Mouse (Mus musculus): ENCODE data around the gene Cd3g. TPM values are rescaled to one million over a fixed set of nuclear protein-coding genes. Genes with fewer than 3 reads are reported as not detected.
"Not testable (repeated sequence)": the region's sequence is repeated elsewhere in the genome, so short reads cannot be mapped to it uniquely, and the experiment has no call there.

Cd3g gene
- polyA plus RNA-seq, 1 experiment from 2014 or later: not detected

DNA sequence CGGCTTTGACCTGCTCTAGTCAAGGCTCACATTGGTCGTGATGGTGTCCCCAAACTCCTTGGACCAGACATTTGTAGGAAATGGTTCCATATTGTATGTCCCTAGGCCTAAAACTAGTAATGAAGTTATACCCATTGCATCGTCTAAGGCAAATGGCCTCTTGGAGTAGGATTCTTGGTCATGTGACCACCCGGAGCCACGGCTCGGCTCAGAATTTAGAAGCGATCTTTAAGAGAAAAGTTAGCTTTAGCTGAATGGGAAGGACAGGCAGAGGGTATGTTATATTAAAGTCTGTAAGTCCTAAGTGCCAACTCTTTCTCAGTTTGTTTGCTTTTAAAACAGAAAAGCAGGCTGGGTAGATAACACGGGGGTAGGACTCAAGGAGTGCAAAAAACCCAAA lies 1.9 kb upstream of the Cd3g start:
- no peak overlapping the region for H3K27ac ChIP-seq (ENCODE audit: low read depth, low read length)
- ATAC-seq (no peak), DNase-seq (ENCODE audit: low spot score) (no peak)
- H3K27me3 ChIP-seq (replicated peaks; ENCODE audit: control insufficient read depth, insufficient read depth, low read length): no peaks in the 10 kb centered on the region
- no peaks in the 10 kb centered on the region for H3K9me3 ChIP-seq (replicated peaks; ENCODE audit: control insufficient read depth, low read length)
- no peak overlapping the region for H3K9ac ChIP-seq (ENCODE audit: low read length)
- no peak overlapping the region for H3K4me3 ChIP-seq (ENCODE audit: low read depth, low read length)
- 92% methylated on average over 8 of the region's 8 CpGs for WGBS
- no peaks in the 10 kb centered on the region for H3K4me1 ChIP-seq (ENCODE audit: control insufficient read depth, insufficient read depth, low read length)
- no peak overlapping the region for H3K4me2 ChIP-seq (ENCODE audit: low read length)
- H3K36me3 ChIP-seq (ENCODE audit: control insufficient read depth, insufficient read depth, low read length): no peaks in the 10 kb centered on the region

GRCm38 (mm10) chr9:44981676-44982075 lies 1.4 kb upstream of the Cd3g start, which contains the start of gene Cd3d:
Gene Cd3d, plus strand, starts transcription at chr9:44981786.
- Histone ChIP-seq H3K36me3 (ENCODE audit: control insufficient read depth, insufficient read depth, low read length) (no peaks in the 10 kb centered on the region), H3K9me3 (replicated peaks; ENCODE audit: control insufficient read depth, low read length) (no peaks in the 10 kb centered on the region), H3K4me2 (ENCODE audit: low read length) (no peak within 1 kb of the TSS), H3K27me3 (replicated peaks; ENCODE audit: control insufficient read depth, insufficient read depth, low read length) (no peaks in the 10 kb centered on the region), H3K9ac (ENCODE audit: low read length) (no peak within 1 kb of the TSS), H3K4me3 (ENCODE audit: low read depth, low read length) (no peak within 1 kb of the TSS), H3K27ac (ENCODE audit: low read depth, low read length) (no peak within 1 kb of the TSS), H3K4me1 (ENCODE audit: control insufficient read depth, insufficient read depth, low read length) (no peaks in the 10 kb centered on the region)
- WGBS: 78% methylated on average over 4 of the region's 4 CpGs
- ATAC-seq (no peak), DNase-seq (ENCODE audit: low spot score) (no peak)

- no peak overlapping the region for H3K4me3 ChIP-seq (ENCODE audit: low read depth, low read length)
- no peaks in the 10 kb centered on the region for H3K36me3 ChIP-seq (ENCODE audit: control insufficient read depth, insufficient read depth, low read length)
- no peaks in the 10 kb centered on the region for H3K4me1 ChIP-seq (ENCODE audit: control insufficient read depth, insufficient read depth, low read length)
- DNase-seq (ENCODE audit: low spot score): no peak
- 85% methylated on average over 2 of the region's 2 CpGs for WGBS
- no peak overlapping the region for H3K27ac ChIP-seq (ENCODE audit: low read depth, low read length)
- no peaks in the 10 kb centered on the region for H3K27me3 ChIP-seq (replicated peaks; ENCODE audit: control insufficient read depth, insufficient read depth, low read length)
- no peaks in the 10 kb centered on the region for H3K9me3 ChIP-seq (replicated peaks; ENCODE audit: control insufficient read depth, low read length)
- no peak overlapping the region for H3K9ac ChIP-seq (ENCODE audit: low read length)
- no peak overlapping the region for H3K4me2 ChIP-seq (ENCODE audit: low read length)
- ATAC-seq: no peak
Measured at GRCm38 (mm10) chr9:44981104-44981503, 873 bp upstream of the Cd3g start.

- no peaks in the 10 kb centered on the region for H3K27me3 ChIP-seq (replicated peaks; ENCODE audit: control insufficient read depth, insufficient read depth, low read length)
- no peaks in the 10 kb centered on the region for H3K9me3 ChIP-seq (replicated peaks; ENCODE audit: control insufficient read depth, low read length)
- no peaks in the 10 kb centered on the region for H3K4me1 ChIP-seq (ENCODE audit: control insufficient read depth, insufficient read depth, low read length)
- 75% methylated on average over 7 of the region's 7 CpGs for WGBS
- no peak overlapping the region for H3K9ac ChIP-seq (ENCODE audit: low read length)
- H3K4me3 ChIP-seq (ENCODE audit: low read depth, low read length): no peak overlapping the region
- no peak for ATAC-seq
- H3K36me3 ChIP-seq (ENCODE audit: control insufficient read depth, insufficient read depth, low read length): no peaks in the 10 kb centered on the region
- no peak overlapping the region for H3K4me2 ChIP-seq (ENCODE audit: low read length)
- H3K27ac ChIP-seq (ENCODE audit: low read depth, low read length): no peak overlapping the region
- DNase-seq (ENCODE audit: low spot score): no peak
Measured at GRCm38 (mm10) chr9:44979806-44980205, 425 bp downstream of the Cd3g start.

GRCm38 (mm10) chr9:44977813-44978212 lies 2.4 kb downstream of the Cd3g start:
- no peak overlapping the region for H3K4me3 ChIP-seq (ENCODE audit: low read depth, low read length)
- no peaks in the 10 kb centered on the region for H3K27me3 ChIP-seq (replicated peaks; ENCODE audit: control insufficient read depth, insufficient read depth, low read length)
- 76% methylated on average over 6 of the region's 6 CpGs for WGBS
- no peaks in the 10 kb centered on the region for H3K36me3 ChIP-seq (ENCODE audit: control insufficient read depth, insufficient read depth, low read length)
- ATAC-seq (no peak), DNase-seq (ENCODE audit: low spot score) (no peak)
- H3K9me3 ChIP-seq (replicated peaks; ENCODE audit: control insufficient read depth, low read length): no peaks in the 10 kb centered on the region
- no peaks in the 10 kb centered on the region for H3K4me1 ChIP-seq (ENCODE audit: control insufficient read depth, insufficient read depth, low read length)
- H3K4me2 ChIP-seq (ENCODE audit: low read length): no peak overlapping the region
- H3K9ac ChIP-seq (ENCODE audit: low read length): no peak overlapping the region
- no peak overlapping the region for H3K27ac ChIP-seq (ENCODE audit: low read depth, low read length)

DNA sequence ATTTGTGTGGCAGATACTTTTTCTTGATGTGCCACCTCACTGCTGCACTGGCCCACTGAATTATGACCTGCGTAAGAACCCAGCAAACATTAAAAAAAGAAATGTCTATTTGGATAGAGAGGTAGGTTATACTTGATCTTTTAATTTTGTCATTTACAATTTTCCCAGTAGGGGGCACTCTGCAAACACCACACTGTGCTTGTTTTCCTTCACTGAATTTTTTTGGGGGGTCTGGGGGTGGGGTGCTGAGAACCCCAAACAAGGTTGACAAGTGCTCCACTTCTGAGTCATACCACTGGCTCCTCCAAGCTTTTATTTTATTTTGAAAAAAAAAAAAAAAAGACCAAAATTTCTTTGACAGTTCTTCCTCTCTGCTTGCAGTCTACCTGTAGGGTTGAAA lies 10.8 kb downstream of the Cd3g start:
- Histone ChIP-seq H3K27ac (ENCODE audit: low read depth, low read length) (no peak overlapping the region), H3K4me2 (ENCODE audit: low read length) (no peak overlapping the region), H3K36me3 (ENCODE audit: control insufficient read depth, insufficient read depth, low read length) (no peaks in the 10 kb centered on the region), H3K4me1 (ENCODE audit: control insufficient read depth, insufficient read depth, low read length) (peaks cover 9% of the 10 kb centered on the region), H3K9ac (ENCODE audit: low read length) (no peak overlapping the region), H3K9me3 (replicated peaks; ENCODE audit: control insufficient read depth, low read length) (no peaks in the 10 kb centered on the region), H3K4me3 (ENCODE audit: low read depth, low read length) (no peak overlapping the region), H3K27me3 (replicated peaks; ENCODE audit: control insufficient read depth, insufficient read depth, low read length) (no peaks in the 10 kb centered on the region)
- ATAC-seq: no peak
- 74% methylated on average over 1 of the region's 1 CpGs for WGBS
- no peak for DNase-seq (ENCODE audit: low spot score)

GRCm38 (mm10) chr9:44967763-44968162 lies 12.5 kb downstream of the Cd3g start:
- H3K4me2 ChIP-seq (ENCODE audit: low read length); H3K4me3 ChIP-seq (ENCODE audit: low read depth, low read length); H3K36me3 ChIP-seq (ENCODE audit: control insufficient read depth, insufficient read depth, low read length); DNase-seq (ENCODE audit: low spot score); H3K9me3 ChIP-seq (replicated peaks; ENCODE audit: control insufficient read depth, low read length); ATAC-seq; H3K27ac ChIP-seq (ENCODE audit: low read depth, low read length); H3K9ac ChIP-seq (ENCODE audit: low read length); H3K27me3 ChIP-seq (replicated peaks; ENCODE audit: control insufficient read depth, insufficient read depth, low read length): not testable (repeated sequence)
- peaks cover 13% of the 10 kb centered on the region for H3K4me1 ChIP-seq (ENCODE audit: control insufficient read depth, insufficient read depth, low read length)
- 85% methylated on average over 5 of the region's 5 CpGs for WGBS

DNA sequence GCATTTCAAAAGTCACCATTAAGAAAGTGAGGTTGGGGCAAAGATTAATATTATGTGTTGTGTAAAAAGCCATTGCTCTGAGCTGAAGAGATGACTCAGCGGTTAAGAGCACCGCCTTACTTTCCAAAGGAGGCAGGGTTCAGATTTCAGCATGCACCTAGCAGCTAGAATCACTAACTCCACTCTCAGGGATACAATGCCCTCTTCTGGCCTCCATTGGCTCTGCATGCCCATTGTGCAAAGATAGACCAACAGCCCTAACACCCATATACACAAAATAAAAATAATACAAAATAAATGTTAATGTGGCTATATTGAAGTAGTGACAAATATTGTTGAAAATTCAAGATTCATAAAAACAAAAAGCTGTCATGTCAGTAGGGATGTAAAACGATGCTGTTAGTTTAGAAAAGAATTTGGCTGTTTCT lies 13.4 kb downstream of the Cd3g start:
- DNase-seq (ENCODE audit: low spot score) (peak; percentile 77), ATAC-seq (no peak)
- Histone ChIP-seq H3K27ac (ENCODE audit: low read depth, low read length) (no peak overlapping the region), H3K4me1 (ENCODE audit: control insufficient read depth, insufficient read depth, low read length) (peaks cover 13% of the 10 kb centered on the region), H3K36me3 (ENCODE audit: control insufficient read depth, insufficient read depth, low read length) (peaks cover 8% of the 10 kb centered on the region), H3K9ac (ENCODE audit: low read length) (no peak overlapping the region), H3K9me3 (replicated peaks; ENCODE audit: control insufficient read depth, low read length) (no peaks in the 10 kb centered on the region), H3K4me2 (ENCODE audit: low read length) (no peak overlapping the region), H3K27me3 (replicated peaks; ENCODE audit: control insufficient read depth, insufficient read depth, low read length) (no peaks in the 10 kb centered on the region), H3K4me3 (ENCODE audit: low read depth, low read length) (no peak overlapping the region)
- 22% methylated on average over 3 of the region's 3 CpGs for WGBS

GRCm38 (mm10) chr9:44965833-44966466 lies 14.3 kb downstream of the Cd3g start:
- H3K36me3 ChIP-seq (ENCODE audit: control insufficient read depth, insufficient read depth, low read length): peaks cover 16% of the 10 kb centered on the region
- no peaks in the 10 kb centered on the region for H3K27me3 ChIP-seq (replicated peaks; ENCODE audit: control insufficient read depth, insufficient read depth, low read length)
- peaks cover 13% of the 10 kb centered on the region for H3K4me1 ChIP-seq (ENCODE audit: control insufficient read depth, insufficient read depth, low read length)
- no peak for DNase-seq (ENCODE audit: low spot score)
- peak overlapping the region; percentile 62 for H3K9ac ChIP-seq (ENCODE audit: low read length)
- WGBS: 15% methylated on average over 10 of the region's 10 CpGs
- no peaks in the 10 kb centered on the region for H3K9me3 ChIP-seq (replicated peaks; ENCODE audit: control insufficient read depth, low read length)
- H3K4me3 ChIP-seq (ENCODE audit: low read depth, low read length): peak overlapping the region; percentile 81
- H3K4me2 ChIP-seq (ENCODE audit: low read length): peak overlapping the region; percentile 81
- 0 out of 2 replicates have a peak, but pooled peaks have one; percentile 1 for ATAC-seq
- H3K27ac ChIP-seq (ENCODE audit: low read depth, low read length): no peak overlapping the region
